Mouse (Mus musculus): ENCODE measurements around the gene Tm7sf3.

Gene Tm7sf3

GRCm38 (mm10) chr6:146642276-146643183, at the start of gene Tm7sf3, which contains the start of gene Med21:
TSS of gene Tm7sf3 (minus strand) at chr6:146642824.
TSS of gene Med21 (plus strand) at chr6:146642547.
- peak; percentile 98 to 99 for DNase-seq (ENCODE audit: low spot score in 2 of 2)

- DNase-seq (ENCODE audit: low spot score in 2 of 2), result peak in 1 of 2 experiments; percentile 13
Measured at GRCm38 (mm10) chr6:146688861-146689260, 46.2 kb upstream of the Tm7sf3 start.

GRCm38 (mm10) chr6:146688010-146688409, 45.4 kb upstream of the Tm7sf3 start:
- DNase-seq (ENCODE audit: low spot score in 2 of 2), result peak in 1 of 2 experiments; percentile 3

- no peak for DNase-seq (ENCODE audit: low spot score in 2 of 2)
Measured at GRCm38 (mm10) chr6:146686463-146687196, 44.0 kb upstream of the Tm7sf3 start.

GRCm38 (mm10) chr6:146685781-146686308, 43.2 kb upstream of the Tm7sf3 start:
- DNase-seq (ENCODE audit: low spot score in 2 of 2), result peak; percentile 40 to 74

- no peak for DNase-seq (ENCODE audit: low spot score in 2 of 2)
Measured at GRCm38 (mm10) chr6:146683881-146684280, 41.3 kb upstream of the Tm7sf3 start.

GRCm38 (mm10) chr6:146678136-146679070, 35.8 kb upstream of the Tm7sf3 start:
- no peak for DNase-seq (ENCODE audit: low spot score in 2 of 2)

- no peak for DNase-seq (ENCODE audit: low spot score in 2 of 2)
Measured at GRCm38 (mm10) chr6:146676904-146677303, 34.3 kb upstream of the Tm7sf3 start.

GRCm38 (mm10) chr6:146674881-146675536, 32.4 kb upstream of the Tm7sf3 start:
- DNase-seq (ENCODE audit: low spot score in 2 of 2), result no peak

GRCm38 (mm10) chr6:146674420-146674819, 31.8 kb upstream of the Tm7sf3 start:
- no peak for DNase-seq (ENCODE audit: low spot score in 2 of 2)

- DNase-seq (ENCODE audit: low spot score in 2 of 2), result no peak
Measured at GRCm38 (mm10) chr6:146673696-146674095, 31.1 kb upstream of the Tm7sf3 start.

- DNase-seq (ENCODE audit: low spot score in 2 of 2), result peak in 1 of 2 experiments; percentile 8
Measured at GRCm38 (mm10) chr6:146672106-146672505, 29.5 kb upstream of the Tm7sf3 start.

GRCm38 (mm10) chr6:146670956-146671855, 28.6 kb upstream of the Tm7sf3 start:
- DNase-seq (ENCODE audit: low spot score in 2 of 2), result peak in 1 of 2 experiments; percentile 10

- peak in 1 of 2 experiments; percentile 4 for DNase-seq (ENCODE audit: low spot score in 2 of 2)
Measured at GRCm38 (mm10) chr6:146668606-146669005, 26.0 kb upstream of the Tm7sf3 start.

- peak in 1 of 2 experiments; percentile 15 for DNase-seq (ENCODE audit: low spot score in 2 of 2)
Measured at GRCm38 (mm10) chr6:146666811-146667210, 24.2 kb upstream of the Tm7sf3 start.

GRCm38 (mm10) chr6:146665408-146665807, 22.8 kb upstream of the Tm7sf3 start:
- DNase-seq (ENCODE audit: low spot score in 2 of 2), result no peak

- DNase-seq (ENCODE audit: low spot score in 2 of 2), result no peak
Measured at GRCm38 (mm10) chr6:146664917-146665316, 22.3 kb upstream of the Tm7sf3 start.

- DNase-seq (ENCODE audit: low spot score in 2 of 2), result no peak
Measured at GRCm38 (mm10) chr6:146664116-146664515, 21.5 kb upstream of the Tm7sf3 start.

GRCm38 (mm10) chr6:146662679-146663078, 20.1 kb upstream of the Tm7sf3 start:
- DNase-seq (ENCODE audit: low spot score in 2 of 2), result peak; percentile 35 to 71

Data from spleen, postnatal 10 days (tissue).